Mouse (Mus musculus): ENCODE measurements around the gene D130043K22Rik. TPM values are rescaled to one million over a fixed set of nuclear protein-coding genes. Genes with fewer than 3 reads are reported as not detected.

D130043K22Rik gene
- total RNA-seq, 2 experiments from 2014 or later = not detected

DNA sequence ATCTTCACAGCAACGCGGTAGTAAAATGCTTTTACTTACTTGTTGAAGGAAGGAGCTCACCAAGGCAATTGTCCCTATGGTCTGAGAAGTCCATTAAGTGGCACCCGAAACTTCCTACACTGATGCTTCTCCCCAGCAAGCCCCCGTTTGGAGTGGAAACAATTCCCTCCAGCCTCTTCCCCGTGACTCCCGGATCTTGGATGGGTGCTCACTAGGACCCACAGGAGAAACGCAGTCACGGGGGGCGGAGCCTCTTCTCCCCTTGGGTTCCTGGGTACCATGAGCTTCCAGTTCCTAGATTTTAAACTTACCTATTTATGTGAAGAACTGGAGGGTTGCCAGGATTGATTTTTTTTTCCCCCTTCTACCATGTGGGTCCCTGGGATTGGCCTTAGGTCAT is 94.5 kb downstream of the D130043K22Rik start:
- DNase-seq = no peak

GRCm38 (mm10) chr13:24942512-24943282 is 97.8 kb downstream of the D130043K22Rik start, which contains the start of gene Gpld1:
Gpld1 (plus strand) TSS chr13:24943152.
- DNase-seq = no peak
- intact Hi-C loops (cut with DNase I) = no loop called here

More for the DNA sequence above, 94.5 kb downstream of the D130043K22Rik start:
- intact Hi-C loops (cut with DNase I) = loop anchor here (2.0 kb wide), 1 partner anchor 49 kb away; no protein-coding TSS in a partner anchor

DNA sequence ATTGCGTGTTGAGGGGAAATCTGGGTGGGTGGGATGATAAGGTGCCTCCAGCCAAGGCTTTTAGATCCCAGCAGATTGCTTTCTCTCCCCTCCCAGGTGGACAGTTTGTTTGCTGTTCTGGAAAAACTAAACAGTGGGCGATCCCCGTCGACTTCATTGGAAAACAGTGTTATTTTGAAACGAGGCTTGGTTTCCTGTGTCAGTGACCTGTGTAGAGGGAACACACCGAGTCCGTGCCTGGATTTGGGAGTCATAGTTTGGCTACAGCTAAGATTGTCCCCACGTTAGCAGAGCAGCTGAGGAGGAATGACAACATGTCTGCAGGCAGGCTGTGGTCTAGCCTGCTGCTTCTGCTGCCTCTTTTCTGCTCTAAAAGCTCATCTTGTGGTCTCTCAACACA is 98.4 kb downstream of the D130043K22Rik start:
- intact Hi-C loops (cut with DNase I) = no loop called here

DNA sequence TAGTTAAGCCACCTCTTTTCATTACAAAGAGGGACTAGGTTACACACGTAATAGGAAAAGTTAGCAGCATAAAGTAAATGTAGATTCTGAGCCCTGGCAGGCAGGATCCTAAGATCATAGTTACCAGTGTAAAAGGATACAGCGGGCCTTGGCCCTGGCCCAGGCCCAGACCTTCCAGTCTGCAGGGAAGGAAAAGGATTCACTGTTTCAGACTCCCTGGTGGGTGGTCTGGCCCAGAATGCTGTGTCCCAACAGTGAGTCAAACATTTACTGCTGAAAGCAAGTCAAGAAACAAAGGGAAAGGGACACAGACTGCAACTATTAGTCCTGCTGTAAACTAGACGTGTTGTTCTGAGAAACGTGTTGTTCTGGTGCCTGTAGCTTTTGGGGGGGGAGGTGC is 100.6 kb downstream of the D130043K22Rik start:
- intact Hi-C loops (cut with DNase I) = no loop called here
- DNase-seq = no peak

More for the DNA sequence above, 98.4 kb downstream of the D130043K22Rik start:
- no peak for DNase-seq

DNA sequence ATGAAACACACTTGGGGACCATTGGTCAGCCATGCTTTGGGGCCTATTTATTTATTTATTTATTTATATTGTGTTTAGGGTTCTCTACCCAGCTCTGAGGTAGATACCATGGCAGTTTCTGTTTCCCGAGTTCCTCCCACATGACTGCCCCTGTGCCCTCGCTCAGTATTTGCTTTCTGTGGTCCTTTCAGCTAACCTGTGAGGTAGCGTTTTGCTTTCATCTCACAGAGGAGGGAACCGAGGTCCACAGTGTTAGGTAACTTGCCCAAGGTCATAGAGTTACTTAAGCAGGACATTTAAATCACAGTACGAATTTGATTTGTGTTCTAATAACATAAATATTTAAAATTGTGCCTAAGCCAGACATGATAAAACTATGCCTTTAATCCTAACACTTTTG is 102.2 kb downstream of the D130043K22Rik start:
- no peak for DNase-seq
- intact Hi-C loops (cut with DNase I) = no loop called here

DNA sequence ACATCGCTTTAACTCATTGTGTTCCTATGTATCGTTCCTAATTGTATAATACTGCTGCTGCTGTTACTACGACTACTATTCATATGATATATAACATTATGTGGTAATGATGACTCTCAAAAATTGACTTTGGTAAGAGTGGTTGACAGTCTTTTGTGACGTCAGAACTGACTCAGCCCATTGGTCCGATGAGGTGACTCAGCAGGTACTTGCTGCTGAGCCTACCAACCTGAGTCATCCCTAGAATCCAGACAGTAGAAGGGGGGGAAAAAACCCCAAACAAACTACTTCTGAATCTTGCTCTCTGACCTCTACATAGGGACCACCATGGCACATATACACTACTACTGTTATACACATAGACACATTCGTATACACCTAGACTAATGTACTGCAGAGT is 103.9 kb downstream of the D130043K22Rik start:
- no peak for DNase-seq
- intact Hi-C loops (cut with DNase I) = no loop called here

Other genes starting within 250 kb of the D130043K22Rik start
- gene Armh2, start 103.9 kb upstream of the D130043K22Rik start, total RNA-seq (2021) = not detected
- gene Gmnn, start 83.2 kb upstream of the D130043K22Rik start, total RNA-seq (2021) = 1 to 10 TPM; 2.9 to 4.7 TPM
- gene BC005537, start 43.5 kb upstream of the D130043K22Rik start, total RNA-seq (2021) = 10 to 100 TPM; 44.6 to 46.4 TPM
- gene Acot13, start 13.6 kb upstream of the D130043K22Rik start, total RNA-seq (2021) = 100 to 1,000 TPM; 124 to 130 TPM
- 1 to 10 TPM; 6.0 to 9.0 TPM for gene Tdp2, start 13.5 kb upstream of the D130043K22Rik start, total RNA-seq (2021)
- gene Aldh5a1, start 92.5 kb downstream of the D130043K22Rik start, total RNA-seq (2021) = 1 to 10 TPM; 6.3 to 8.3 TPM
- gene Gpld1, start 98.0 kb downstream of the D130043K22Rik start, total RNA-seq (2021) = under 1 TPM; 0.42 to 0.59 TPM
- 10 to 100 TPM; 35.9 to 37.7 TPM for gene Mrs2, start 175.2 kb downstream of the D130043K22Rik start, total RNA-seq (2021)
- under 1 TPM; 0.41 to 0.67 TPM for gene Dcdc2a, start 210.9 kb downstream of the D130043K22Rik start, total RNA-seq (2021)

Data from gastrocnemius, postnatal 36 days (tissue).